Mouse (Mus musculus): ENCODE measurements around the gene Slc35f1.

Slc35f1 gene

GRCm38 (mm10) chr10:52932159-52932558 is 241.8 kb downstream of the Slc35f1 start:
- no peak for DNase-seq (ENCODE audit: low spot score)

- DNase-seq (ENCODE audit: low spot score), result no peak
Measured at GRCm38 (mm10) chr10:52934615-52935014, 244.3 kb downstream of the Slc35f1 start.

- no peak for DNase-seq (ENCODE audit: low spot score)
Measured at GRCm38 (mm10) chr10:52940111-52940830, 249.9 kb downstream of the Slc35f1 start.

GRCm38 (mm10) chr10:52940831-52941216 is 250.5 kb downstream of the Slc35f1 start:
- no peak for DNase-seq (ENCODE audit: low spot score)

- no peak for DNase-seq (ENCODE audit: low spot score)
Measured at GRCm38 (mm10) chr10:52952581-52952980, 262.2 kb downstream of the Slc35f1 start.

GRCm38 (mm10) chr10:52956728-52957127 is 266.4 kb downstream of the Slc35f1 start:
- no peak for DNase-seq (ENCODE audit: low spot score)

- DNase-seq (ENCODE audit: low spot score), result no peak
Measured at GRCm38 (mm10) chr10:52979251-52979650, 288.9 kb downstream of the Slc35f1 start.

- DNase-seq (ENCODE audit: low spot score), result no peak
Measured at GRCm38 (mm10) chr10:52982836-52983235, 292.5 kb downstream of the Slc35f1 start.

GRCm38 (mm10) chr10:52992246-52992645 is 301.9 kb downstream of the Slc35f1 start:
- DNase-seq (ENCODE audit: low spot score), result no peak

GRCm38 (mm10) chr10:52996886-52997285 is 306.6 kb downstream of the Slc35f1 start:
- DNase-seq (ENCODE audit: low spot score), result no peak

- no peak for DNase-seq (ENCODE audit: low spot score)
Measured at GRCm38 (mm10) chr10:53001136-53001535, 310.8 kb downstream of the Slc35f1 start.

- no peak for DNase-seq (ENCODE audit: low spot score)
Measured at GRCm38 (mm10) chr10:53006229-53007190, 316.2 kb downstream of the Slc35f1 start.

GRCm38 (mm10) chr10:53013878-53014277 is 323.5 kb downstream of the Slc35f1 start:
- DNase-seq (ENCODE audit: low spot score), result no peak

- no peak for DNase-seq (ENCODE audit: low spot score)
Measured at GRCm38 (mm10) chr10:53028454-53028853, 338.1 kb downstream of the Slc35f1 start.

GRCm38 (mm10) chr10:53035202-53035601 is 344.9 kb downstream of the Slc35f1 start:
- no peak for DNase-seq (ENCODE audit: low spot score)

- DNase-seq (ENCODE audit: low spot score), result no peak
Measured at GRCm38 (mm10) chr10:53045931-53046330, 355.6 kb downstream of the Slc35f1 start.

GRCm38 (mm10) chr10:53052521-53052920 is 362.2 kb downstream of the Slc35f1 start:
- no peak for DNase-seq (ENCODE audit: low spot score)

GRCm38 (mm10) chr10:53060745-53061144 is 370.4 kb downstream of the Slc35f1 start:
- no peak for DNase-seq (ENCODE audit: low spot score)

- no peak for DNase-seq (ENCODE audit: low spot score)
Measured at GRCm38 (mm10) chr10:53062741-53063140, 372.4 kb downstream of the Slc35f1 start.

- DNase-seq (ENCODE audit: low spot score), result no peak
Measured at GRCm38 (mm10) chr10:53087811-53088210, 397.5 kb downstream of the Slc35f1 start.

GRCm38 (mm10) chr10:53091525-53091924 is 401.2 kb downstream of the Slc35f1 start:
- DNase-seq (ENCODE audit: low spot score), result no peak

- DNase-seq (ENCODE audit: low spot score), result no peak
Measured at GRCm38 (mm10) chr10:53096446-53096845, 406.1 kb downstream of the Slc35f1 start.

- no peak for DNase-seq (ENCODE audit: low spot score)
Measured at GRCm38 (mm10) chr10:53100881-53101280, 410.5 kb downstream of the Slc35f1 start.
